In the genomic region with DNA sequence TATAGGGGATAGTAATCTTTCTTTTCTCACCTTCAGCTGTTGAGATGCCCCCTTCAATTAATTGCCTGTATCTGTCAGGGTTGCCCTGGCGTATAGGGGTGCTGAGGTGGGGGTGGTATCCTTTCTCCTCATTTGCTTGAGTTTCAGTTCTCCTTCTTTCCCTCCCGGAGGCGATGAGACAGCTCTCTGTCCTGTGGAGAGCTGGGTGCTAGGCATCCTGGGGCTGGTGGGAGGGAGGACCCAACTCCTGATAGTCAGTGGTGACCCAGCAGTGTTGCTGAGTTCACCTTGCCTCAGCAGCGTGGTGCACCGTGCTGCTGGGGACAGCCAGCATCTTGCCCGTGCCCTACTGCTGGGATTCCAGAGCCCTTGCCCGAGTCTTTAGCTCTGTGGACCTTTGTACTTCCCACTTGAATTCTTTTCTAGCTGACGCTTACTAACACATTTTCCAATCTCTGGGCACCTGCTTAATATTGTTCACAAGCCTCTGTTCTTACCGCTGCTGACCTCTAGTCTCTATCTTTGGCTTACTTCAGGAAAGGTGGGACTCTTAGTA, we compare ENCODE assay signal across 21 mouse cellular contexts. TPM values are rescaled to one million over a fixed set of nuclear protein-coding genes. Genes with fewer than 3 reads are reported as not detected.
DNase-seq lines count a peak whose midpoint lies in the region; ATAC-seq and TF ChIP-seq lines count a peak whose summit lies in the region.
"Had no signal": no experiment of that assay in that cellular context is flagged by ENCODE, and none has a peak within 500 bp of the region (broad histone marks: within the 10 kb centered on the region; RNA-seq: fewer than 3 reads in every experiment).

No protein-coding gene starts in this region.

- H3K27me3 ChIP-seq in forebrain, embryonic 13.5 days = no peaks in the 10 kb centered on the region
- H3K27me3 ChIP-seq in forebrain, embryonic 12.5 days = no peaks in the 10 kb centered on the region
- H3K27me3 ChIP-seq in kidney, embryonic 16.5 days (ENCODE audit: insufficient read depth, low read length) = no peaks in the 10 kb centered on the region
- H3K27me3 ChIP-seq: lung, embryonic 15.5 days had no signal

- H3K79me2 ChIP-seq in macrophage (ENCODE audit: inconsistent target) = peaks cover 77% of the 10 kb centered on the region

- no peak overlapping the region; the same call in 1 of the 2 replicates for H3K4me2 ChIP-seq in forebrain, embryonic 13.5 days
- H3K4me2 ChIP-seq in forebrain, embryonic 12.5 days = no peak overlapping the region
- no peak overlapping the region for H3K4me2 ChIP-seq in kidney, embryonic 16.5 days (replicated peaks; ENCODE audit: low read depth, low read length)
- H3K4me2 ChIP-seq: liver, embryonic 11.5 days; lung, embryonic 15.5 days had no signal

- TF ChIP-seq CTCF in bone marrow macrophage, adult 2 months (IDR thresholded peaks at IDR 0.05; ENCODE audit: low read depth, low read length) = no peak

- no peak overlapping the region for H3K4me3 ChIP-seq in forebrain, embryonic 13.5 days
- no peak overlapping the region for H3K4me3 ChIP-seq in forebrain, embryonic 12.5 days (replicated peaks)
- no peak overlapping the region for H3K4me3 ChIP-seq in kidney, embryonic 16.5 days (ENCODE audit: low read length)
- H3K4me3 ChIP-seq in bone marrow macrophage, adult 2 months (ENCODE audit: insufficient read depth, low read length) = 0 out of 2 replicates have a peak overlapping the region, but pooled peaks have one; percentile 1
- no peak overlapping the region for H3K4me3 ChIP-seq in macrophage (ENCODE audit: inconsistent target)
- H3K4me3 ChIP-seq: heart, adult 2 months; limb, embryonic 10.5 days; lung, embryonic 15.5 days had no signal

- no peaks in the 10 kb centered on the region for H3K9me3 ChIP-seq in forebrain, embryonic 13.5 days (replicated peaks)
- no peaks in the 10 kb centered on the region for H3K9me3 ChIP-seq in forebrain, embryonic 12.5 days
- H3K9me3 ChIP-seq in kidney, embryonic 16.5 days (ENCODE audit: low read length) = no peaks in the 10 kb centered on the region
- H3K9me3 ChIP-seq: limb, embryonic 10.5 days; lung, embryonic 15.5 days had no signal

- DNase-seq in kidney, adult 18-20 months = peak; percentile 33
- DNase-seq in ovary, postnatal 10 days (ENCODE audit: low spot score) = no peak
- DNase-seq in cerebellum, adult 8-10 months = no peak
- DNase-seq: cerebellum, postnatal 36 days; forebrain, postnatal 0 days; heart, adult 2 months; heart, postnatal 4 days; retina, postnatal 1 day; thymus, adult 18-20 months had no signal

- 79% methylated on average over 9 of the region's 9 CpGs for WGBS in forebrain, embryonic 13.5 days
- WGBS in forebrain, embryonic 12.5 days = 73% methylated on average over 9 of the region's 9 CpGs
- WGBS in kidney, embryonic 16.5 days = 73% methylated on average over 9 of the region's 9 CpGs
- 34% methylated on average over 9 of the region's 9 CpGs for WGBS in macrophage (ENCODE audit: missing documents)

- ATAC-seq in forebrain, embryonic 13.5 days = no peak
- ATAC-seq in forebrain, embryonic 12.5 days (ENCODE audit: low FRiP score) = no peak
- ATAC-seq in kidney, embryonic 16.5 days (ENCODE audit: low FRiP score, low TSS enrichment) = no peak
- ATAC-seq: forebrain, postnatal 0 days had no signal

- H3K9ac ChIP-seq in forebrain, embryonic 13.5 days = peak overlapping the region; percentile 45
- no peak overlapping the region for H3K9ac ChIP-seq in forebrain, embryonic 12.5 days
- no peak overlapping the region for H3K9ac ChIP-seq in kidney, embryonic 16.5 days (replicated peaks; ENCODE audit: low read length)
- H3K9ac ChIP-seq: forebrain, postnatal 0 days had no signal

- H3K27ac ChIP-seq in forebrain, embryonic 13.5 days = no peak overlapping the region
- H3K27ac ChIP-seq in forebrain, embryonic 12.5 days = no peak overlapping the region
- no peak overlapping the region for H3K27ac ChIP-seq in kidney, embryonic 16.5 days (ENCODE audit: low read length)
- H3K27ac ChIP-seq in bone marrow macrophage, adult 2 months (ENCODE audit: insufficient read depth, low read depth, low read length) = no peak overlapping the region
- peak overlapping the region; percentile 34 for H3K27ac ChIP-seq in macrophage
- H3K27ac ChIP-seq: heart, adult 2 months; limb, embryonic 10.5 days; lung, embryonic 15.5 days had no signal

- H3K36me3 ChIP-seq in forebrain, embryonic 13.5 days (ENCODE audit: poor library complexity, severe bottlenecking) = peaks cover 10% of the 10 kb centered on the region
- H3K36me3 ChIP-seq in forebrain, embryonic 12.5 days (replicated peaks) = peaks cover 8% of the 10 kb centered on the region
- H3K36me3 ChIP-seq in kidney, embryonic 16.5 days (ENCODE audit: insufficient read depth, low read length) = no peaks in the 10 kb centered on the region
- 0 out of 2 replicates have a peak, but pooled peaks cover 7% of the 10 kb centered on the region for H3K36me3 ChIP-seq in macrophage (ENCODE audit: inconsistent target)

- TF ChIP-seq POLR2A in bone marrow macrophage, adult 2 months (IDR thresholded peaks at IDR 0.05; ENCODE audit: borderline replicate concordance, low read depth, low read length) = no peak

- H3K4me1 ChIP-seq in forebrain, embryonic 13.5 days = peaks cover 43% of the 10 kb centered on the region
- H3K4me1 ChIP-seq in forebrain, embryonic 12.5 days = peaks cover 41% of the 10 kb centered on the region
- peaks cover 28% of the 10 kb centered on the region for H3K4me1 ChIP-seq in kidney, embryonic 16.5 days (ENCODE audit: insufficient read depth, low read length)
- peaks cover 40% of the 10 kb centered on the region for H3K4me1 ChIP-seq in bone marrow macrophage, adult 2 months (ENCODE audit: control insufficient read depth, insufficient read depth, low read length)

RNA-seq across cellular contexts. Expression of gene Pacs2, which starts 3.2 kb away (rescaled TPM):
- 17.4 and 20.9 TPM in 2 replicates for polyA plus RNA-seq in forebrain, embryonic 13.5 days (2015; fragmentation: Nextera tagmentation; extraction: Ambion mirVana)
- polyA plus RNA-seq in forebrain, embryonic 12.5 days (2016; fragmentation: Nextera tagmentation; extraction: Ambion mirVana) = 26.3 and 27.6 TPM in 2 replicates
- polyA plus RNA-seq in kidney, embryonic 16.5 days (2015; fragmentation: Nextera tagmentation; extraction: Ambion mirVana) = 13.3 and 13.8 TPM in 2 replicates
- 53.4 and 62.2 TPM in 2 replicates for polyA plus RNA-seq in bone marrow macrophage, adult 2 months (2012; ENCODE audit: insufficient read depth, insufficient read length, missing spikeins)
- total RNA-seq in macrophage (2018; cell fraction: chromatin; rRNA removed) = 100 to 1,000 TPM in 21 of 26 experiments, 10 to 100 TPM in 5; 43.0 to 223 (median 156) TPM
- total RNA-seq in macrophage (2018; cell fraction: cytosol; rRNA removed) = 10 to 100 TPM; 48.1 to 83.4 (median 70.4) TPM
- total RNA-seq in macrophage (2018; cell fraction: nucleus; rRNA removed) = 100 to 1,000 TPM in 13 of 26 experiments, 10 to 100 TPM in 13; 44.8 to 156 (median 99.8) TPM
- 42.2 to 56.7 TPM (median 54.3 TPM) in 3 replicates for polyA plus RNA-seq in macrophage (2018)

RNA-seq across cellular contexts. Expression of gene Brf1, which starts 17.0 kb away (rescaled TPM):
- 62.5 and 68.8 TPM in 2 replicates for polyA plus RNA-seq in forebrain, embryonic 13.5 days (2015; fragmentation: Nextera tagmentation; extraction: Ambion mirVana)
- polyA plus RNA-seq in forebrain, embryonic 12.5 days (2016; fragmentation: Nextera tagmentation; extraction: Ambion mirVana) = 70.2 and 74.2 TPM in 2 replicates
- 70.1 and 71.5 TPM in 2 replicates for polyA plus RNA-seq in kidney, embryonic 16.5 days (2015; fragmentation: Nextera tagmentation; extraction: Ambion mirVana)
- polyA plus RNA-seq in bone marrow macrophage, adult 2 months (2012; ENCODE audit: insufficient read depth, insufficient read length, missing spikeins) = 42.1 and 49.9 TPM in 2 replicates
- total RNA-seq in macrophage (2018; cell fraction: chromatin; rRNA removed) = 100 to 1,000 TPM; 183 to 360 (median 252) TPM
- total RNA-seq in macrophage (2018; cell fraction: cytosol; rRNA removed) = 10 to 100 TPM in 18 of 26 experiments, 1 to 10 TPM in 8; 6.4 to 22.0 (median 13.0) TPM
- total RNA-seq in macrophage (2018; cell fraction: nucleus; rRNA removed) = 100 to 1,000 TPM in 18 of 26 experiments, 10 to 100 TPM in 8; 64.8 to 206 (median 130) TPM
- polyA plus RNA-seq in macrophage (2018) = 15.4 to 26.6 TPM (median 18.3 TPM) in 3 replicates

RNA-seq across cellular contexts. Expression of gene Btbd6, which starts 41.2 kb away (rescaled TPM):
- 30.3 and 32.7 TPM in 2 replicates for polyA plus RNA-seq in forebrain, embryonic 13.5 days (2015; fragmentation: Nextera tagmentation; extraction: Ambion mirVana)
- 28.2 and 29.2 TPM in 2 replicates for polyA plus RNA-seq in forebrain, embryonic 12.5 days (2016; fragmentation: Nextera tagmentation; extraction: Ambion mirVana)
- polyA plus RNA-seq in kidney, embryonic 16.5 days (2015; fragmentation: Nextera tagmentation; extraction: Ambion mirVana) = 29.4 and 30.6 TPM in 2 replicates
- polyA plus RNA-seq in bone marrow macrophage, adult 2 months (2012; ENCODE audit: insufficient read depth, insufficient read length, missing spikeins) = 9.0 and 9.9 TPM in 2 replicates
- total RNA-seq in macrophage (2018; cell fraction: chromatin; rRNA removed) = 10 to 100 TPM in 2 of 26 experiments, 1 to 10 TPM in 23, not detected in 1; 1.1 to 16.4 (median 4.0) TPM
- total RNA-seq in macrophage (2018; cell fraction: cytosol; rRNA removed) = 10 to 100 TPM in 2 of 26 experiments, 1 to 10 TPM in 24; 2.7 to 11.0 (median 5.0) TPM
- total RNA-seq in macrophage (2018; cell fraction: nucleus; rRNA removed) = 10 to 100 TPM in 3 of 26 experiments, 1 to 10 TPM in 23; 1.9 to 17.2 (median 4.7) TPM
- 5.3 to 10.9 TPM (median 9.7 TPM) in 3 replicates for polyA plus RNA-seq in macrophage (2018)

RNA-seq across cellular contexts. Expression of gene Tex22, which starts 56.8 kb away (rescaled TPM):
- polyA plus RNA-seq in forebrain, embryonic 13.5 days (2015; fragmentation: Nextera tagmentation; extraction: Ambion mirVana) = not detected in 2 replicates
- 0.26 TPM in 1 of 2 replicates, not detected in the other for polyA plus RNA-seq in forebrain, embryonic 12.5 days (2016; fragmentation: Nextera tagmentation; extraction: Ambion mirVana)
- polyA plus RNA-seq in kidney, embryonic 16.5 days (2015; fragmentation: Nextera tagmentation; extraction: Ambion mirVana) = not detected in 2 replicates
- polyA plus RNA-seq in bone marrow macrophage, adult 2 months (2012; ENCODE audit: insufficient read depth, insufficient read length, missing spikeins) = not detected in 2 replicates
- total RNA-seq in macrophage (2018; cell fraction: chromatin; rRNA removed) = 1 to 10 TPM in 21 of 26 experiments, under 1 TPM in 4, not detected in 1; 0.71 to 7.4 (median 1.4) TPM
- total RNA-seq in macrophage (2018; cell fraction: cytosol; rRNA removed) = under 1 TPM in 2 of 26 experiments, not detected in 24; 0.20 to 0.39 TPM
- total RNA-seq in macrophage (2018; cell fraction: nucleus; rRNA removed) = 1 to 10 TPM in 6 of 26 experiments, under 1 TPM in 10, not detected in 10; 0.46 to 2.0 (median 0.76) TPM
- not detected in 3 replicates for polyA plus RNA-seq in macrophage (2018)
- total RNA-seq: gastrocnemius, adult 8-10 months had no signal
- polyA plus RNA-seq: embryonic facial prominence, embryonic 11.5 days; forebrain, postnatal 0 days; heart, adult 2 months; liver, embryonic 11.5 days; lung, embryonic 15.5 days; midbrain, postnatal 0 days; stomach, embryonic 14.5 days had no signal
